Mouse (Mus musculus) small intestine, adult 2 months (tissue): ENCODE results near the gene Dnlz. TPM values are rescaled to one million over a fixed set of nuclear protein-coding genes. Genes with fewer than 3 reads are reported as not detected.
A peak's percentile ranks its signal among the peaks of the same experiment; 100 is the strongest.

Experiments
- H3K27ac ChIP-seq: fragments of 200-500 bp; 2 replicates; pipeline ENCODE4 v1.5.1; 2012; ENCODE audit warnings: low read depth, low read length, control low read depth, inconsistent platforms; ENCODE audit not compliant: insufficient read depth
- H3K27me3 ChIP-seq: fragments of 200-500 bp; 2 replicates; pipeline ENCODE4 v1.6.1; 2012; ENCODE audit warnings: mild to moderate bottlenecking, moderate library complexity, low read length, inconsistent platforms; ENCODE audit not compliant: control insufficient read depth, insufficient read depth
- H3K36me3 ChIP-seq: fragments of 200-500 bp; 2 replicates; pipeline ENCODE4 v1.6.1; 2012; ENCODE audit warnings: mild to moderate bottlenecking, low read length, control low read depth, inconsistent platforms; ENCODE audit not compliant: control insufficient read depth, insufficient read depth
- H3K4me1 ChIP-seq: fragments of 200-500 bp; 2 replicates; pipeline ENCODE4 v1.6.1; 2012; ENCODE audit warnings: low read length, inconsistent platforms, mixed read lengths; ENCODE audit not compliant: control insufficient read depth, insufficient read depth, insufficient read length
- H3K4me3 ChIP-seq: fragments of 200-500 bp; 2 replicates; pipeline ENCODE4 v1.5.1; 2012; ENCODE audit warnings: low read depth, mild to moderate bottlenecking, control low read depth, inconsistent platforms, low read length, moderate library complexity
- CTCF ChIP-seq: fragments of 200-500 bp; IDR thresholded peaks from 2 replicates; pipeline ENCODE4 v1.5.1; 2012; ENCODE audit warnings: low read depth, mild to moderate bottlenecking, control low read depth, inconsistent platforms, low read length, moderate library complexity, mixed read lengths; ENCODE audit not compliant: insufficient replicate concordance, insufficient read length; ENCODE audit errors: extremely low read depth
- POLR2A ChIP-seq: fragments of 200-500 bp; IDR thresholded peaks from 2 replicates; pipeline ENCODE4 v1.6.1; 2012; ENCODE audit warnings: low read depth, mild to moderate bottlenecking, control low read depth, inconsistent platforms, low read length, moderate library complexity
- WGBS: fragments of 180-500 bp; shearing (Covaris S2); methylation state at CpG from one replicate; pipeline ENCODE4 v1.1.7; 2018; 5-methylcytosine and 5-hydroxymethylcytosine counted together
- polyA plus RNA-seq: library from polyadenylated mRNA; depleted of rRNA; stranded (reverse); fragments of >200 nt; gene quantifications from 2 replicates; pipeline ENCODE4 v1.2.3, GENCODE M21; 2012

Dnlz gene
- polyA plus RNA-seq, 1 experiment = 23.7 TPM

DNA sequence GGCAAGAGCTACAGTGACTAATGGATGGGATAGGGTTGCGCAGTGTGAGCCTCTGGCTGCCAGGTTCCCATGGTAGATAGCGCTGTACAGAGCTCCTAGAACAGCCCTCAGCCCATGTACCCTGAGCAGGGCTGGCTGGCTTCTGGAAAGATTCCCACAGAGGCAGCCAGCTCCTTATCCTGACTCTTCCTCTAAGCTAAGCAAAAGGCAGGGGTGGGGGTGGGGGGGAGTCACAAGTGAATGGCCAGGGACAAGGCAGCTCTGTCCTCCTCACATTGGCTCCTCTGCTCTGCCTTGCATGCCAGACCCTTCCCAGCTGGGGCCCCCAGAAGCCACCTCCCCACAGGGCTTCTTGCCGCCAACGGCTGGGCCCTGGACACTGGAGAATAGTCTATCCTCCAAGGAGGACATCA is 21.8 kb downstream of the Dnlz start:
- no peak overlapping the region for H3K27ac ChIP-seq
- no peak for TF ChIP-seq POLR2A
- TF ChIP-seq CTCF = no peak
- H3K4me1 ChIP-seq = no peaks in the 10 kb centered on the region
- WGBS = 94% methylated on average over 4 of the region's 4 CpGs
- no peaks in the 10 kb centered on the region for H3K36me3 ChIP-seq
- no peak overlapping the region for H3K4me3 ChIP-seq
- no peaks in the 10 kb centered on the region for H3K27me3 ChIP-seq

DNA sequence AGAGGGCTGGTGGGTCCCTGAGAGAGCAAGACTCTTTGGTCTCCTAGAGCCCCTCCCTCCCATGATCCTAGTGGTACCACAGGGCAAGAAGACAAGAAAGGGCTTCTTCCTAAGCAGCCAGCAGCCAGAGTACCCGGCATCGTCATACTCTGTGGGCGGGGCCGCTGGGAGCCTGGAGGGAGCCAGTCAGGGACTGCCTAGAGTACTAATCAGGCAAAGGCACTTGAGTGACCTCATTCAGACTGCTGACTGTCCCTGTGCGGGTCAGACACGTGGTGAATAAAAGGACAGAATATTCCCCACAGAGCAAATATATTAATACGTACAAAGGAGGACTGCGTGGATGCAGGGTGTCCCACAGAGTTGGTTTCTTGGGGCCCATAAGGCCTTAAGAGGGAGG is 22.5 kb downstream of the Dnlz start:
- no peaks in the 10 kb centered on the region for H3K4me1 ChIP-seq
- H3K36me3 ChIP-seq = no peaks in the 10 kb centered on the region
- H3K4me3 ChIP-seq = no peak overlapping the region
- 52% methylated on average over 8 of the region's 8 CpGs for WGBS
- TF ChIP-seq CTCF = no peak
- TF ChIP-seq POLR2A = no peak
- H3K27ac ChIP-seq = no peak overlapping the region
- H3K27me3 ChIP-seq = no peaks in the 10 kb centered on the region

DNA sequence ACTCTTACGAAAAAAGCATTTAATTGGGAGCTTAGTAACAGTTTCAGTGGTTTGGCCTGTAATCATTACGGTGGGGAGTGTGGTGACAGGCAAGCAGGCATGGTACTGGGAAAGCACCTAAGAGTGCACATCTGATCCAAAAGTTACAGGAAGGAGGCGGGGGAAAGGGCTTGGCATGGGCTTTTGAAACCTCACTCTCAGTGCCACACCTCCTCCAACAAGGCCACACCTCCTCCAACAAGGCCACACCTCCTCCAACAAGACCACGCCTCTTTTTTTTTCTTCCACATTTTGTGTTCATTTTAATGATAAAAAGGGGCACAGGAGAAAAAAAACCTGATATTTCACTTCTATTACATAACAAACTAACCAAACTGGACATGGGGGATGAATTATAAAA is 24.1 kb downstream of the Dnlz start:
- Histone ChIP-seq H3K27me3 (no peaks in the 10 kb centered on the region), H3K4me3 (no peak overlapping the region), H3K36me3 (no peaks in the 10 kb centered on the region), H3K27ac (no peak overlapping the region), H3K4me1 (no peaks in the 10 kb centered on the region)
- no peak for TF ChIP-seq CTCF
- no peak for TF ChIP-seq POLR2A
- WGBS = 69% methylated on average over 4 of the region's 4 CpGs

DNA sequence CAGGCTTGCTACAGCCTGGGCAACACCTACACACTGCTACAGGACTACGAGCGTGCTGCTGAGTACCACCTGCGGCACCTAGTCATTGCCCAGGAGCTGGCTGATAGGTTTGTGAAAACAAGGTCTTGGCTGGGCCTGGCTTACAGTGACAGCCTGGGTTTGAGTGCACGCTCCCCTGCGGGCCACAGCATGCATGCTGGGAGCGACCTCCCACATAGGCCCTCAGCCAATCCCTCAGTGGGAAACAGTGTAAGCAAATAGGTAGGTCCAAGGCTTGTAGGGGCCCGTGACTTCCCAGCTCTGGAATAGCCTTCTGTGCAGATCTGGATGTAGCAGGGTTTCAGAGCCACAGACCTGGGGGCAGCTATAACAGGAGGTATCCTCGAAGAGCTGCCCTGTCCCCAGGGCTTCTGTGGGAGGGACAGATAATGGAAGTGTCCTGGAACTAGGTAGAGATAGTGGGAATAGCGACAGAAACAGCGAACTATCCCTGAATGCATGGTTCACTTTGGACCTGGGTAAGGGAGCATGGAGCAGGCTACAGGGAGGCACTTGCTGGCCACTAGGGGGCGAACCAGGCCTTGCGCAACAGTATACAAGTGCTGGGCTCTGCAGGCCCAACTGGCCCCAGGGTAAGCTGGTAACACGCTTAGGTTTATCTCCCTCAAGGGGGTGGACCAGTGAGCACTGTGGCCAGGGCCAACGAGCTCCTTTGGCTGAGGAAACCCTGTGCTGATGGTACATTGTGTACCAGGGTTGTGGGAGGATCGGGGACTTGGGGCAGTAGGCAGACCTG is 26.3 kb downstream of the Dnlz start:
- Histone ChIP-seq H3K36me3 (no peaks in the 10 kb centered on the region), H3K27ac (no peak overlapping the region), H3K27me3 (no peaks in the 10 kb centered on the region), H3K4me1 (no peaks in the 10 kb centered on the region), H3K4me3 (no peak overlapping the region)
- peak; percentile 89 for TF ChIP-seq CTCF
- TF ChIP-seq POLR2A = no peak
- WGBS = 62% methylated on average over 15 of the region's 15 CpGs

DNA sequence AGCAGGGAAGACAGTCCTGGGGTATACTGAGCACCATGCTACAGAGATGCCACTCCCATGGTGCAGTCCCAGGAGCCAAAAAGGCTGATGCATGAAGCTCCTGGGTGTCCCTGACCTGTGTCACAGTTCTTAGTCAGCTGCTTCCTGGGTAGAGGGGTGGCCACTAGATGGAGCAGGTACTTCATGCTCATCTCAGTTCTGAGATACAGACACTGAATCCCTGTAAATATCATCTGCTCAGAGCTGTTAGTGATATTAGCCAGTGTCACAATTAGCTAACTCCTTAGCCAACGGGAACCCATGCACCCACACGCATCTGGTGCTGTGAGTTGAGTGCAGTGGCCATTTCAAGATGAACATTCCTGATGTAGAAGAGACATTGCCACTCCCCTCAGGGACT is 27.0 kb downstream of the Dnlz start:
- H3K36me3 ChIP-seq = no peaks in the 10 kb centered on the region

DNA sequence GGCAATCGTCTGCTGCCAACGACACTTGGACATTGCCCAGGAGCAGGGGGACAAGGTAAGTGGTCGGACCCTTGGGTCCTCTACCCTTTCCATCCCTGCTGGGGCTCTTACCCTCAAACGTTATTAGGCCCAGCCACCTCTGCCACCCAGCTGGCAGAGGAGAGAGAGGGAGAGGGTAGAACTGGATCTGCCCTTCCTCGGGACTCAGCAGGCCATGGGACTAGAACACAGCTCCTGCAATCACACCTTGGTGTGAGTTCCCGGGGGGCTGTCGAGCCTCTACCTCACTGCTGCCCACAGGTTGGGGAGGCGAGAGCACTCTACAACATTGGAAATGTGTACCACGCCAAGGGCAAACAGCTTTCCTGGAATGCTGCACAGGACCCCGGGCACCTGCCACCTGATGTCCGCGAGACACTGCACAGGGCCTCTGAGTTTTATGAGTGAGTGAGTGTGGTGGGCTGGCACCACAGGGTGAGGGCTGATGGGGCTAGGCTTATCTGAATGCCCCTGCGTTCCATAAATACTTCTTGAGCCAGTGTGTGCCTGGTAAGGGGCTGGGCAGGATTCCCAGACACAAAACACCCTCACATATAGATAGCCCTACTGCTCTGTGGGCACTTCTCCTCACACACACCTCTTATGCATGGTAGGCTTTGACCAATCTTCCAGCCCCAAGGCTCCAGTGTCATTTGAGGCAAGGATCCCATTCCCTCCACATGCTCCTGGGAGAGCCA is 28.2 kb downstream of the Dnlz start:
- no peaks in the 10 kb centered on the region for H3K36me3 ChIP-seq
- H3K4me1 ChIP-seq = no peaks in the 10 kb centered on the region
- H3K4me3 ChIP-seq = no peak overlapping the region
- no peak overlapping the region for H3K27ac ChIP-seq
- no peaks in the 10 kb centered on the region for H3K27me3 ChIP-seq
- WGBS = 88% methylated on average over 13 of the region's 13 CpGs
- TF ChIP-seq CTCF (no peak), POLR2A (no peak)

More for the DNA sequence above, 27.0 kb downstream of the Dnlz start:
- H3K4me3 ChIP-seq = no peak overlapping the region
- H3K27ac ChIP-seq = no peak overlapping the region
- H3K27me3 ChIP-seq = no peaks in the 10 kb centered on the region
- 69% methylated on average over 2 of the region's 2 CpGs for WGBS
- TF ChIP-seq CTCF = no peak
- no peak for TF ChIP-seq POLR2A
- no peaks in the 10 kb centered on the region for H3K4me1 ChIP-seq
